Mouse (Mus musculus) brain, embryonic 14.5 days (tissue): ENCODE measurements at regions not wholly inside any gene's neighbourhood (a gene's known extent, or its start where the extent isn't known, plus 50 kb on each side); places are given as distances from the start of the nearest gene placed in this dataset.
"Not testable (repeated sequence)": the region's sequence is repeated elsewhere in the genome, so short reads cannot be mapped to it uniquely, and the experiment has no call there.

Source experiments
- CTCF ChIP-seq: fragments of 200-500 bp; IDR thresholded peaks from 2 replicates; pipeline ENCODE4 v1.5.1; 2012; ENCODE audit warnings: inconsistent platforms, mild to moderate bottlenecking, moderate library complexity, borderline replicate concordance; ENCODE audit not compliant: insufficient read depth, insufficient read length; ENCODE audit errors: extremely low read depth
- POLR2A ChIP-seq: fragments of 200-500 bp; IDR thresholded peaks from 2 replicates; pipeline ENCODE4 v1.6.1; 2012; ENCODE audit warnings: mild to moderate bottlenecking, inconsistent platforms, borderline replicate concordance; ENCODE audit not compliant: poor library complexity, insufficient read depth, insufficient read length, severe bottlenecking; ENCODE audit errors: extremely low read depth

DNA sequence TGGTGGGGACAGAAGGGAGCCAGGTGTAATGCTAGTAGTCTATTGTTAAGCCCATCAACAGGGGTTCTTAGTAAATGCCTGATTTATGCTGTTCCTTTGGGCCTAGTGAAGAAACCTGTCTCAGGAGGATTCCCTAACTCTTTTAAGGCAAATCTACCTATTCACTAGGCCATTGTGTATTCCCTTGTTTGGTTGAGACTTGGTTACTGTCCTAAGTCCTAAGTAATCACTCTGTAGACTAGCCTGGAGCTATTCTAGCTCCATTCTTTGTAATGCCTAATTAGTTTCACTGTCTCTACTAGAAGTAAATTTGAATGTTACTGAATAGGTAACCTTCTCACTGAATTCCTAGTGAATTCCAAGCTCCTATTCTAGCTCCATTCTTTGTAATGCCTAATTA is 948.2 kb upstream of the Fam98a start:
- not testable (repeated sequence) for TF ChIP-seq CTCF, POLR2A
